Mouse (Mus musculus) small intestine, adult 2 months (tissue): Measurements from ENCODE around the gene Lipc. TPM values are rescaled to one million over a fixed set of nuclear protein-coding genes. Genes with fewer than 3 reads are reported as not detected.

Experiments used
- H3K27ac ChIP-seq: fragments of 200-500 bp; 2 replicates; pipeline ENCODE4 v1.5.1; 2012; ENCODE audit warnings: low read depth, low read length, control low read depth, inconsistent platforms; ENCODE audit not compliant: insufficient read depth
- H3K27me3 ChIP-seq: fragments of 200-500 bp; 2 replicates; pipeline ENCODE4 v1.6.1; 2012; ENCODE audit warnings: mild to moderate bottlenecking, moderate library complexity, low read length, inconsistent platforms; ENCODE audit not compliant: control insufficient read depth, insufficient read depth
- H3K36me3 ChIP-seq: fragments of 200-500 bp; 2 replicates; pipeline ENCODE4 v1.6.1; 2012; ENCODE audit warnings: mild to moderate bottlenecking, low read length, control low read depth, inconsistent platforms; ENCODE audit not compliant: control insufficient read depth, insufficient read depth
- H3K4me1 ChIP-seq: fragments of 200-500 bp; 2 replicates; pipeline ENCODE4 v1.6.1; 2012; ENCODE audit warnings: low read length, inconsistent platforms, mixed read lengths; ENCODE audit not compliant: control insufficient read depth, insufficient read depth, insufficient read length
- H3K4me3 ChIP-seq: fragments of 200-500 bp; 2 replicates; pipeline ENCODE4 v1.5.1; 2012; ENCODE audit warnings: low read depth, mild to moderate bottlenecking, control low read depth, inconsistent platforms, low read length, moderate library complexity
- CTCF ChIP-seq: fragments of 200-500 bp; IDR thresholded peaks from 2 replicates; pipeline ENCODE4 v1.5.1; 2012; ENCODE audit warnings: low read depth, mild to moderate bottlenecking, control low read depth, inconsistent platforms, low read length, moderate library complexity, mixed read lengths; ENCODE audit not compliant: insufficient replicate concordance, insufficient read length; ENCODE audit errors: extremely low read depth
- POLR2A ChIP-seq: fragments of 200-500 bp; IDR thresholded peaks from 2 replicates; pipeline ENCODE4 v1.6.1; 2012; ENCODE audit warnings: low read depth, mild to moderate bottlenecking, control low read depth, inconsistent platforms, low read length, moderate library complexity
- WGBS: fragments of 180-500 bp; shearing (Covaris S2); methylation state at CpG from one replicate; pipeline ENCODE4 v1.1.7; 2018; 5-methylcytosine and 5-hydroxymethylcytosine counted together
- polyA plus RNA-seq: library from polyadenylated mRNA; depleted of rRNA; stranded (reverse); fragments of >200 nt; gene quantifications from 2 replicates; pipeline ENCODE4 v1.2.3, GENCODE M21; 2012

The Lipc gene
- polyA plus RNA-seq, 1 experiment: 0.56 TPM

GRCm38 (mm10) chr9:70878157-70878556 is 73.9 kb downstream of the Lipc start:
- TF ChIP-seq CTCF (no peak), POLR2A (no peak)

DNA sequence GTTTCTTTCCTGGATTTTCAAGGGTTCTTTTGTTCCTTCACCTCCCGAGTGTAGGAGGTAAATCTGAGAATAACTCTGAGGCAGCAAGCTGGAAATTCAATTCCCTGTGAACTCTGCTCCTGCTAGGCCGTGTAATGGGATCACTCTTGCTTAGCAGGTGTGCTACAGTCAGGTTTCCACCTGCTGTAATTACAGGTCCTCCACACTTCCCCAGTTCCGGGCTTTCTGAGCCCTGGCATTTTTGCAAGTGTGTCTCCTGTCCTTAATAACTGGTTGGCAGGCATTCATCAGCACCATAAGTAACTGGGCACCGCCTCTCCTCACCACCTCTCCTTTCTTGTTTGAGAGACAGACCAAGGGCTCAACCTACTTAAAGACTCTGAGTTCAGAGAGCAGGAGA is 76.5 kb downstream of the Lipc start:
- Histone ChIP-seq H3K4me1 (peaks cover 8% of the 10 kb centered on the region), H3K27ac (no peak overlapping the region), H3K36me3 (no peaks in the 10 kb centered on the region), H3K27me3 (no peaks in the 10 kb centered on the region), H3K4me3 (no peak overlapping the region)
- TF ChIP-seq CTCF: no peak
- no peak for TF ChIP-seq POLR2A
- 25% methylated on average over 4 of the region's 4 CpGs for WGBS

More at GRCm38 (mm10) chr9:70878157-70878556, 73.9 kb downstream of the Lipc start:
- Histone ChIP-seq H3K36me3 (no peaks in the 10 kb centered on the region), H3K4me3 (no peak overlapping the region), H3K4me1 (peaks cover 8% of the 10 kb centered on the region), H3K27ac (no peak overlapping the region), H3K27me3 (no peaks in the 10 kb centered on the region)
- 91% methylated on average over 5 of the region's 5 CpGs for WGBS

GRCm38 (mm10) chr9:70875059-70875458 is 77.0 kb downstream of the Lipc start:
- Histone ChIP-seq H3K4me1 (peaks cover 8% of the 10 kb centered on the region), H3K27me3 (no peaks in the 10 kb centered on the region), H3K36me3 (no peaks in the 10 kb centered on the region), H3K27ac (no peak overlapping the region), H3K4me3 (no peak overlapping the region)
- WGBS: 55% methylated on average over 4 of the region's 4 CpGs
- no peak for TF ChIP-seq POLR2A
- no peak for TF ChIP-seq CTCF

- H3K4me3 ChIP-seq: no peak overlapping the region
- WGBS: 86% methylated on average over 8 of the region's 8 CpGs
- no peak for TF ChIP-seq CTCF
- no peak for TF ChIP-seq POLR2A
- H3K27me3 ChIP-seq: no peaks in the 10 kb centered on the region
- peaks cover 11% of the 10 kb centered on the region; the same call in 1 of the 2 replicates for H3K4me1 ChIP-seq
- H3K36me3 ChIP-seq: no peaks in the 10 kb centered on the region
- H3K27ac ChIP-seq: no peak overlapping the region
Observed at GRCm38 (mm10) chr9:70872675-70873074, 79.4 kb downstream of the Lipc start.

GRCm38 (mm10) chr9:70870326-70870725 is 81.7 kb downstream of the Lipc start:
- 94% methylated on average over 4 of the region's 4 CpGs for WGBS
- no peak for TF ChIP-seq POLR2A
- TF ChIP-seq CTCF: no peak
- Histone ChIP-seq H3K4me1 (peaks cover 11% of the 10 kb centered on the region; the same call in 1 of the 2 replicates), H3K27ac (no peak overlapping the region), H3K4me3 (no peak overlapping the region), H3K36me3 (no peaks in the 10 kb centered on the region), H3K27me3 (no peaks in the 10 kb centered on the region)

GRCm38 (mm10) chr9:70869169-70869873 is 82.7 kb downstream of the Lipc start:
- H3K27me3 ChIP-seq: no peaks in the 10 kb centered on the region
- no peaks in the 10 kb centered on the region for H3K36me3 ChIP-seq
- TF ChIP-seq POLR2A (no peak), CTCF (no peak)
- no peak overlapping the region for H3K27ac ChIP-seq
- H3K4me3 ChIP-seq: no peak overlapping the region
- peaks cover 5% of the 10 kb centered on the region; the same call in 1 of the 2 replicates for H3K4me1 ChIP-seq
- WGBS: 49% methylated on average over 5 of the region's 5 CpGs

DNA sequence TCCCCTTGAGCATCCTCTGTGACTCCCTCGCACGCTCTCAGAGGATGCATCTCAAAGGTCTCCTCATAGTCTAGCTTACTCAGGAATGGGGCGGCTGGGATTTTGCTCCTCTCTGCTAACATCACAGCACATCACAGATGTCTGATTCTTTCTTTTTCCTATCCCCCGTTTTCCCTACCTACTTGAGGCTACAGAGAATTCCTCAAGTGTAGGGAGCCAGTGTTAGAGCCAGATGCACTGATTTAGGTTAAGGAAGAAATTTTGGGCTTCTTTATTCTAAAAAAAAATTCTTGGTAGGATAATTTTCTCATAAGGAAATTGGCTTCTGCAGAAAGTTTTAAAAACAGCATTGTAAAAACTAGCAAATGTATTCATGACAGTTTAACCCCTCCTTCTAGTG is 84.6 kb downstream of the Lipc start:
- TF ChIP-seq POLR2A (no peak), CTCF (no peak)
- 96% methylated on average over 4 of the region's 4 CpGs for WGBS
- Histone ChIP-seq H3K36me3 (no peaks in the 10 kb centered on the region), H3K27ac (no peak overlapping the region), H3K4me3 (no peak overlapping the region), H3K4me1 (peaks cover 21% of the 10 kb centered on the region; the same call in 1 of the 2 replicates), H3K27me3 (no peaks in the 10 kb centered on the region)

GRCm38 (mm10) chr9:70864039-70864438 is 88.0 kb downstream of the Lipc start:
- Histone ChIP-seq H3K4me3 (no peak overlapping the region), H3K27ac (peak overlapping the region; percentile 85), H3K27me3 (no peaks in the 10 kb centered on the region), H3K36me3 (no peaks in the 10 kb centered on the region), H3K4me1 (peaks cover 21% of the 10 kb centered on the region; the same call in 1 of the 2 replicates)
- TF ChIP-seq POLR2A (no peak), CTCF (no peak)
- WGBS: 43% methylated on average over 8 of the region's 8 CpGs
